15 mouse cellular contexts compared by ENCODE assay signal in genomic region chrX:12067031-12067430, GRCm38 (mm10).
A peak's percentile ranks its signal among the peaks of the same experiment; 100 is the strongest.
DNase-seq lines count a peak whose midpoint lies in the region; ATAC-seq and TF ChIP-seq lines count a peak whose summit lies in the region.
"Had no signal": no experiment of that assay in that cellular context is flagged by ENCODE, and none has a peak within 500 bp of the region (broad histone marks: within the 10 kb centered on the region; RNA-seq: fewer than 3 reads in every experiment).

No protein-coding gene starts in this region.

- TF ChIP-seq CTCF in forebrain, postnatal 0 days (IDR thresholded peaks at IDR 0.05; ENCODE audit: low read depth): no peak

- H3K9me3 ChIP-seq in forebrain, embryonic 10.5 days: no peaks in the 10 kb centered on the region
- no peaks in the 10 kb centered on the region for H3K9me3 ChIP-seq in forebrain, postnatal 0 days (ENCODE audit: low read length)
- no peaks in the 10 kb centered on the region for H3K9me3 ChIP-seq in neural tube, embryonic 11.5 days (ENCODE audit: control insufficient read depth, low read length)
- H3K9me3 ChIP-seq in hindbrain, embryonic 16.5 days (ENCODE audit: control insufficient read depth, low read length): no peaks in the 10 kb centered on the region
- H3K9me3 ChIP-seq in neural tube, embryonic 15.5 days (replicated peaks): no peaks in the 10 kb centered on the region
- H3K9me3 ChIP-seq: liver, embryonic 13.5 days had no signal

- H3K36me3 ChIP-seq in forebrain, embryonic 10.5 days (replicated peaks): no peaks in the 10 kb centered on the region
- no peaks in the 10 kb centered on the region for H3K36me3 ChIP-seq in forebrain, postnatal 0 days (ENCODE audit: insufficient read depth)
- no peaks in the 10 kb centered on the region for H3K36me3 ChIP-seq in neural tube, embryonic 11.5 days (ENCODE audit: control insufficient read depth, insufficient read depth, low read length)
- H3K36me3 ChIP-seq in hindbrain, embryonic 16.5 days (ENCODE audit: control insufficient read depth, insufficient read depth, low read length): no peaks in the 10 kb centered on the region
- H3K36me3 ChIP-seq in neural tube, embryonic 15.5 days: no peaks in the 10 kb centered on the region
- H3K36me3 ChIP-seq: liver, embryonic 13.5 days had no signal

- DNase-seq in forebrain, embryonic 10.5 days (ENCODE audit: extremely low spot score, low spot score): no peak
- no peak for DNase-seq in forebrain, postnatal 0 days
- no peak for DNase-seq in neural tube, embryonic 11.5 days (ENCODE audit: low spot score)
- DNase-seq in neural tube, embryonic 10.5 days (ENCODE audit: extremely low spot score, low spot score): no peak
- no peak for DNase-seq in adrenal gland, adult 2 months
- no peak for DNase-seq in urinary bladder, postnatal 10 days (ENCODE audit: low spot score)
- DNase-seq: adrenal gland, postnatal 10 days; cerebellum, adult 8-10 months; heart, adult 11 months; kidney, adult 11 months; layer of hippocampus, postnatal 36 days; liver, embryonic 13.5 days; thymus, postnatal 36 days had no signal

- H3K4me1 ChIP-seq in forebrain, embryonic 10.5 days: peaks cover 100% of the 10 kb centered on the region
- peaks cover 6% of the 10 kb centered on the region; the same call in 1 of the 2 replicates for H3K4me1 ChIP-seq in forebrain, postnatal 0 days (ENCODE audit: insufficient read depth)
- H3K4me1 ChIP-seq in neural tube, embryonic 11.5 days (ENCODE audit: control insufficient read depth, insufficient read depth, low read length): peaks cover 63% of the 10 kb centered on the region
- peaks cover 44% of the 10 kb centered on the region for H3K4me1 ChIP-seq in hindbrain, embryonic 16.5 days (ENCODE audit: control insufficient read depth, insufficient read depth, low read depth, low read length)
- peaks cover 70% of the 10 kb centered on the region for H3K4me1 ChIP-seq in neural tube, embryonic 15.5 days

- no peak overlapping the region for H3K9ac ChIP-seq in forebrain, postnatal 0 days
- H3K9ac ChIP-seq in neural tube, embryonic 11.5 days (ENCODE audit: low read length): 0 out of 2 replicates have a peak overlapping the region, but pooled peaks have one; percentile 18
- H3K9ac ChIP-seq in hindbrain, embryonic 16.5 days (ENCODE audit: low read depth, low read length): 0 out of 2 replicates have a peak overlapping the region, but pooled peaks have one; percentile 9
- H3K9ac ChIP-seq in neural tube, embryonic 15.5 days (replicated peaks): no peak overlapping the region
- H3K9ac ChIP-seq: liver, embryonic 13.5 days had no signal

- no peak for ATAC-seq in forebrain, postnatal 0 days
- no peak for ATAC-seq in neural tube, embryonic 11.5 days (ENCODE audit: insufficient read depth, low FRiP score, low TSS enrichment)
- ATAC-seq in hindbrain, embryonic 16.5 days: no peak
- no peak for ATAC-seq in neural tube, embryonic 15.5 days (ENCODE audit: low FRiP score)

- peaks cover 100% of the 10 kb centered on the region for H3K27me3 ChIP-seq in forebrain, embryonic 10.5 days (ENCODE audit: poor library complexity, severe bottlenecking)
- no peaks in the 10 kb centered on the region for H3K27me3 ChIP-seq in forebrain, postnatal 0 days (ENCODE audit: insufficient read depth, low read length)
- H3K27me3 ChIP-seq in neural tube, embryonic 11.5 days (ENCODE audit: control insufficient read depth, insufficient read depth, low read length): peaks cover 23% of the 10 kb centered on the region
- peaks cover 19% of the 10 kb centered on the region for H3K27me3 ChIP-seq in hindbrain, embryonic 16.5 days (replicated peaks; ENCODE audit: control insufficient read depth, insufficient read depth, low read length)
- peaks cover 67% of the 10 kb centered on the region; the same call in 1 of the 2 replicates for H3K27me3 ChIP-seq in neural tube, embryonic 15.5 days (replicated peaks)

- peak overlapping the region; percentile 24 for H3K4me3 ChIP-seq in forebrain, embryonic 10.5 days
- H3K4me3 ChIP-seq in forebrain, postnatal 0 days (ENCODE audit: low read depth, low read length): no peak overlapping the region
- no peak overlapping the region for H3K4me3 ChIP-seq in neural tube, embryonic 11.5 days (ENCODE audit: low read depth, low read length)
- no peak overlapping the region for H3K4me3 ChIP-seq in hindbrain, embryonic 16.5 days (ENCODE audit: low read length)
- H3K4me3 ChIP-seq in neural tube, embryonic 15.5 days (replicated peaks): no peak overlapping the region
- H3K4me3 ChIP-seq: liver, embryonic 13.5 days had no signal

- 2% methylated on average over 6 of the region's 6 CpGs for WGBS in forebrain, embryonic 10.5 days
- 16% methylated on average over 6 of the region's 6 CpGs for WGBS in forebrain, postnatal 0 days
- 6% methylated on average over 6 of the region's 6 CpGs for WGBS in neural tube, embryonic 11.5 days
- WGBS in hindbrain, embryonic 16.5 days: 5% methylated on average over 5 of the region's 6 CpGs
- 5% methylated on average over 6 of the region's 6 CpGs for WGBS in neural tube, embryonic 15.5 days

- H3K4me2 ChIP-seq in forebrain, postnatal 0 days (ENCODE audit: low read depth): no peak overlapping the region
- no peak overlapping the region for H3K4me2 ChIP-seq in neural tube, embryonic 11.5 days (ENCODE audit: low read depth)
- 0 out of 2 replicates have a peak overlapping the region, but pooled peaks have one; percentile 12 for H3K4me2 ChIP-seq in hindbrain, embryonic 16.5 days (ENCODE audit: low read length)
- H3K4me2 ChIP-seq in neural tube, embryonic 15.5 days: 0 out of 2 replicates have a peak overlapping the region, but pooled peaks have one; percentile 1
- H3K4me2 ChIP-seq: liver, embryonic 13.5 days had no signal

- H3K27ac ChIP-seq in forebrain, embryonic 10.5 days: peak overlapping the region; percentile 76
- H3K27ac ChIP-seq in forebrain, postnatal 0 days (ENCODE audit: low read depth, low read length): no peak overlapping the region
- no peak overlapping the region for H3K27ac ChIP-seq in neural tube, embryonic 11.5 days (ENCODE audit: low read depth, low read length)
- no peak overlapping the region for H3K27ac ChIP-seq in hindbrain, embryonic 16.5 days (ENCODE audit: low read depth, low read length)
- no peak overlapping the region for H3K27ac ChIP-seq in neural tube, embryonic 15.5 days (replicated peaks)
- H3K27ac ChIP-seq: liver, embryonic 13.5 days had no signal

Comparison
In these comparisons a context has a peak if more than half of its experiments do, and no peak if none do; other contexts are left out.
1. H3K4me2 ChIP-seq: peak in hindbrain, embryonic 16.5 days (single experiment) and neural tube, embryonic 15.5 days (single experiment); none in forebrain, postnatal 0 days (single experiment) and neural tube, embryonic 11.5 days (single experiment).
2. H3K9ac ChIP-seq: peak in neural tube, embryonic 11.5 days (single experiment) and hindbrain, embryonic 16.5 days (single experiment); none in forebrain, postnatal 0 days (single experiment) and neural tube, embryonic 15.5 days (single experiment).